Comparison of ENCODE assay signal across 21 mouse cellular contexts in genomic region chr2:32543031-32543449, GRCm38 (mm10). TPM values are rescaled to one million over a fixed set of nuclear protein-coding genes. Genes with fewer than 3 reads are reported as not detected.
DNase-seq lines count a peak whose midpoint lies in the region; ATAC-seq and TF ChIP-seq lines count a peak whose summit lies in the region.
"Had no signal": no experiment of that assay in that cellular context is flagged by ENCODE, and none has a peak within 500 bp of the region (broad histone marks: within the 10 kb centered on the region; RNA-seq: fewer than 3 reads in every experiment).

No protein-coding gene starts in this region.

- 42% methylated on average over 3 of the region's 3 CpGs for WGBS in kidney, adult 2 months
- 69% methylated on average over 3 of the region's 3 CpGs for WGBS in hindbrain, embryonic 14.5 days

- no peak for TF ChIP-seq CTCF in left cerebral cortex, adult 2 months (IDR thresholded peaks at IDR 0.05)
- TF ChIP-seq CTCF in kidney, adult 2 months (conservative IDR thresholded peaks at IDR 0.05; ENCODE audit: insufficient read depth, insufficient read length, low read depth, low read length), result no peak

- no peaks in the 10 kb centered on the region for H3K27me3 ChIP-seq in kidney, adult 2 months (replicated peaks; ENCODE audit: control insufficient read depth, insufficient read depth, low read length)
- H3K27me3 ChIP-seq in hindbrain, embryonic 14.5 days (ENCODE audit: control insufficient read depth, insufficient read depth, low read length), result no peaks in the 10 kb centered on the region
- H3K27me3 ChIP-seq: CH12.LX; heart, embryonic 15.5 days; lung, embryonic 15.5 days had no signal

- peak; percentile 44 to 58 for DNase-seq in cerebellum, adult 18-20 months
- no peak for DNase-seq in cerebellum, adult 8-10 months
- no peak for DNase-seq in left cerebral cortex, adult 2 months (ENCODE audit: extremely low spot score in 1 of 2, low spot score in 2 of 2)
- no peak for DNase-seq in left cerebral cortex, postnatal 36 days (ENCODE audit: low spot score in 2 of 2)
- DNase-seq in 3134 (ENCODE audit: extremely low read depth, insufficient read length, low spot score), result peak; percentile 30
- peak; percentile 82 to 85 for DNase-seq in cerebellum, postnatal 10 days
- DNase-seq in kidney, adult 2 months, result no peak
- no peak for DNase-seq in hindbrain, embryonic 14.5 days (ENCODE audit: low spot score)
- DNase-seq: adrenal gland, postnatal 14 days; gastrocnemius, postnatal 10 days; heart, adult 18-20 months; right cerebral cortex, adult 18-20 months; spleen, adult 18-20 months had no signal

- H3K4me3 ChIP-seq in left cerebral cortex, adult 2 months, result no peak overlapping the region
- H3K4me3 ChIP-seq in kidney, adult 2 months (ENCODE audit: insufficient read depth, low read depth, low read length), result no peak overlapping the region
- no peak overlapping the region for H3K4me3 ChIP-seq in hindbrain, embryonic 14.5 days (replicated peaks; ENCODE audit: low read length)
- H3K4me3 ChIP-seq: heart, embryonic 15.5 days; lung, embryonic 15.5 days had no signal

- ATAC-seq in hindbrain, embryonic 14.5 days (ENCODE audit: low FRiP score), result no peak
- ATAC-seq: intestine, postnatal 0 days; midbrain, embryonic 16.5 days had no signal

- no peaks in the 10 kb centered on the region for H3K36me3 ChIP-seq in kidney, adult 2 months (ENCODE audit: control insufficient read depth, insufficient read depth, low read length)
- no peaks in the 10 kb centered on the region; the same call in 1 of the 2 replicates for H3K36me3 ChIP-seq in hindbrain, embryonic 14.5 days (replicated peaks; ENCODE audit: control insufficient read depth, insufficient read depth)
- H3K36me3 ChIP-seq: heart, embryonic 15.5 days; lung, embryonic 15.5 days had no signal

- no peak overlapping the region for H3K9ac ChIP-seq in hindbrain, embryonic 14.5 days
- H3K9ac ChIP-seq: heart, embryonic 15.5 days; lung, embryonic 15.5 days had no signal

- no peak for TF ChIP-seq POLR2A in kidney, adult 2 months (IDR thresholded peaks at IDR 0.05; ENCODE audit: low read depth, low read length)

- no peak overlapping the region for H3K4me2 ChIP-seq in hindbrain, embryonic 14.5 days (replicated peaks)
- H3K4me2 ChIP-seq: heart, embryonic 15.5 days; liver, embryonic 11.5 days; lung, embryonic 15.5 days had no signal

- peaks cover 44% of the 10 kb centered on the region for H3K4me1 ChIP-seq in kidney, adult 2 months (ENCODE audit: control insufficient read depth, insufficient read depth, low read length)
- peaks cover 26% of the 10 kb centered on the region for H3K4me1 ChIP-seq in hindbrain, embryonic 14.5 days (replicated peaks; ENCODE audit: control insufficient read depth, insufficient read depth, low read length)

- intact Hi-C loops in left cerebral cortex, adult 2 months (cut with DNase I), result no loop called here
- intact Hi-C loops in left cerebral cortex, postnatal 36 days (cut with DNase I), result no loop called here

- peak overlapping the region; percentile 20; the same call in 1 of the 2 replicates for H3K27ac ChIP-seq in left cerebral cortex, adult 2 months
- H3K27ac ChIP-seq in kidney, adult 2 months (ENCODE audit: insufficient read depth, low read depth, low read length), result no peak overlapping the region
- H3K27ac ChIP-seq in hindbrain, embryonic 14.5 days, result no peak overlapping the region
- H3K27ac ChIP-seq: heart, embryonic 15.5 days; kidney, postnatal 0 days; lung, embryonic 15.5 days had no signal

- no peaks in the 10 kb centered on the region for H3K9me3 ChIP-seq in hindbrain, embryonic 14.5 days (ENCODE audit: control insufficient read depth, low read length)
- H3K9me3 ChIP-seq: heart, embryonic 15.5 days; lung, embryonic 15.5 days had no signal

RNA-seq across cellular contexts. Expression of gene Fam102a, which starts 7.9 kb away (rescaled TPM):
- total RNA-seq in left cerebral cortex, adult 2 months (2021), result 10 to 100 TPM; 61.1 to 64.8 TPM
- 10 to 100 TPM; 53.6 to 68.9 TPM for total RNA-seq in left cerebral cortex, postnatal 36 days (2021)
- 39.0 and 40.2 TPM in 2 replicates for polyA plus RNA-seq in kidney, adult 2 months (2012; rRNA removed)
- 7.8 and 8.3 TPM in 2 replicates for polyA plus RNA-seq in hindbrain, embryonic 14.5 days (2014; fragmentation: Nextera tagmentation; extraction: Ambion mirVana)

RNA-seq across cellular contexts. Expression of gene Dpm2, which starts 27.6 kb away (rescaled TPM):
- 10 to 100 TPM; 79.4 to 82.6 TPM for total RNA-seq in left cerebral cortex, adult 2 months (2021)
- 10 to 100 TPM; 74.8 to 77.0 TPM for total RNA-seq in left cerebral cortex, postnatal 36 days (2021)
- polyA plus RNA-seq in kidney, adult 2 months (2012; rRNA removed), result 120 and 138 TPM in 2 replicates
- 132 and 141 TPM in 2 replicates for polyA plus RNA-seq in hindbrain, embryonic 14.5 days (2014; fragmentation: Nextera tagmentation; extraction: Ambion mirVana)

RNA-seq across cellular contexts. Expression of gene Pip5kl1, which starts 31.6 kb away (rescaled TPM):
- total RNA-seq in left cerebral cortex, adult 2 months (2021), result 10 to 100 TPM; 10.1 to 14.1 TPM
- total RNA-seq in left cerebral cortex, postnatal 36 days (2021), result 10 to 100 TPM in 1 of 2 experiments, 1 to 10 TPM in 1; 9.2 to 11.7 TPM
- 0.14 TPM in 1 of 2 replicates, not detected in the other for polyA plus RNA-seq in kidney, adult 2 months (2012; rRNA removed)
- 11.6 and 12.6 TPM in 2 replicates for polyA plus RNA-seq in hindbrain, embryonic 14.5 days (2014; fragmentation: Nextera tagmentation; extraction: Ambion mirVana)
- total RNA-seq: adrenal gland, postnatal 14 days; gastrocnemius, postnatal 10 days; heart, adult 18-20 months had no signal
- polyA plus RNA-seq: heart, embryonic 15.5 days; intestine, postnatal 0 days had no signal

RNA-seq across cellular contexts. Expression of gene 9430097D07Rik, which starts 32.4 kb away (rescaled TPM):
- 1 to 10 TPM in 1 of 2 experiments, under 1 TPM in 1; 0.75 to 1.1 TPM for total RNA-seq in left cerebral cortex, adult 2 months (2021)
- total RNA-seq in left cerebral cortex, postnatal 36 days (2021), result 1 to 10 TPM; 1.1 to 1.4 TPM
- polyA plus RNA-seq in kidney, adult 2 months (2012; rRNA removed), result not detected in 2 replicates
- polyA plus RNA-seq in hindbrain, embryonic 14.5 days (2014; fragmentation: Nextera tagmentation; extraction: Ambion mirVana), result 0.48 and 0.81 TPM in 2 replicates
- total RNA-seq: adrenal gland, postnatal 14 days; CH12.LX; gastrocnemius, postnatal 10 days; heart, adult 18-20 months; megakaryocyte, adult 5-6 weeks had no signal
- polyA plus RNA-seq: liver, embryonic 11.5 days had no signal

RNA-seq across cellular contexts. Expression of gene St6galnac4, which starts 43.9 kb away (rescaled TPM):
- total RNA-seq in left cerebral cortex, adult 2 months (2021), result 10 to 100 TPM; 37.2 to 38.0 TPM
- 10 to 100 TPM; 36.7 to 39.1 TPM for total RNA-seq in left cerebral cortex, postnatal 36 days (2021)
- polyA plus RNA-seq in kidney, adult 2 months (2012; rRNA removed), result 7.0 and 7.2 TPM in 2 replicates
- 32.3 and 36.8 TPM in 2 replicates for polyA plus RNA-seq in hindbrain, embryonic 14.5 days (2014; fragmentation: Nextera tagmentation; extraction: Ambion mirVana)

Comparison
In these comparisons a context has a peak if more than half of its experiments do, and no peak if none do; other contexts are left out.
1. DNase-seq: peak in cerebellum, adult 18-20 months (2 of 2), 3134 (single experiment) and cerebellum, postnatal 10 days (2 of 2); none in cerebellum, adult 8-10 months (single experiment), left cerebral cortex, adult 2 months (0 of 2), left cerebral cortex, postnatal 36 days (0 of 2), kidney, adult 2 months (single experiment) and hindbrain, embryonic 14.5 days (single experiment).